Mouse (Mus musculus) right cerebral cortex, adult 2 months (tissue): ENCODE data around the gene Vps37d.
"Not testable (repeated sequence)": the region's sequence is repeated elsewhere in the genome, so short reads cannot be mapped to it uniquely, and the experiment has no call there.

ENCODE experiments used
- DNase-seq, 2 experiments: peaks; one replicate each; pipeline ENCODE4 v3.0.0; 2021 to 2022; ENCODE audit warnings: low spot score in 2 of 2

The Vps37d gene

DNA sequence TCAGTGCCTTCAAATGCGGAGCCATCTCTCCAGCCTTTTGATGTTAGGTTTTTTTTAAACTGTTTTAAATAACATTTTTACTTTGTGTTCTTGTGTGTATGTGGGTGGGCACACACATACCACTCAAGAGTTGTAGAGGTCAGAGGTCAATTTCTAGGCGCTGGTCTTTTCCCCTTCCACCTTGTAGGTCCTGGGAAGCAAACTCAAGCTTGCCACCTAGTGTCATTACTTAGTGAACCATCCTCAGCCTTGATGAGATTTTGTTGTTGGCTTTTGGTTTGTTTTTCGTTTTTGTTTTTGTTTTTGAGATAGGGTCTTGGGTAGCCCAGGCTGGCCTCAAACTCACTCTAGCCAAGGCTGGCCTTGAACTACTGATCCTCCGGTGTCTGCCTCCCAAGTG lies 2.4 kb downstream of the Vps37d start:
- no peak for DNase-seq

DNA sequence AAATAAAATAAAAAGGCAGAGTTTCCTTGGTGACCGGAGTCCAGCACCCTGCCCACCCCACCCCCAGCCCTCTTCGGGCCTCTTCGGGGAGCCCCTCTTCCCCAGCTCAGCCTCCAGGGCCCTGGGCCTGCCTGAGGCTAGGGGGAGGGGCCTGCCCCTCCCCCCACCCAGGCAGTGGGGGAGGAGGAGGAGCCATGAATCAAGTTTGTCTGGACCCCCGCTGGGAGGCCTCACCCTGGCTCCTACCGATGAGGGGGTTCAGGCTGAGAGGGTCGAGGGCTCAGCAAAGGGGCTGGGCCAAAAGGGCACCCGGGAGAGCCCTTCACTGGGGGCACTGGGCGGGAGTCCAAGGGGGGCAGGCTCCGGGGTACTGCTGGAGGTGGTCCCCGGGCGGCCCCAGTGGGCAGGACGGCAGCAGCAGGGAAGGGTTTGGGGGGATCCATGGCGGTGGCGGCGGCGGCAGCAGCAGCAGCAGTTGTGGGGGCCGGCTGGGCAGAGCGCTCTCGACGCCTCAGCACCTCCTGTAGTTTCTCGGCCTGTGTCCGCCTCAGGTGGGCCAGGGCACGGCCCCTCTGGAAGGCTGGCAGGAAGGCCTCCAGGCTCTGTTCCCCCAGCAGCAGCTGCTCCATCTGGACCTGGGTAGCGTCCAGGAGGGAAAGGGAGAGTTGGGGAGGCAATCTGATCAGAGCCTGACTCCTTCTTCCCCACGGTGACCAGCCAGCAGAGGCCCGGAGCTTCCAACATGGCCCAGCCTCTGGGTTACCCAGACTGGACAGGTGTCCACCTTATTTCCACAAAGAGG lies 4.5 kb downstream of the Vps37d start:
- no peak for DNase-seq

DNA sequence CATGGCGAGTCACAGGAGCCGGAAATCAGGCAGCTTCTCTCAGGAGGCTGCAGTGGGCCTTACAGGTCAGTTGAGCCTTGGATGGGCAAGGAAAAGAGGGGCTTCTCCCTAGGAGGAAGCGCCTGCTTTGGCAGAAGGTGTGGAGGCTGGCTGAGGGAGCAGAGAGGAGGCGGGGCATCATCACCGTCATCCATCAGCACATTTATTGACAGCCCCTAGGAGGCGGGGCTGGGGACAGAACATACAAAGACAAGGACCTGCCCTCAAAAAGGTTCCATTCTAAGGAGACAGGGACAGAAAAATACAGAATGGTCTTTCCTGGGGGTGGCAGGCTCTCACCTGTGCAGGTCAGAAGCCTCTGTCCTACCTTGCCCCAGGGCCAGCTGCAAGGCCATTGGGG lies 5.3 kb downstream of the Vps37d start:
- no peak for DNase-seq

DNA sequence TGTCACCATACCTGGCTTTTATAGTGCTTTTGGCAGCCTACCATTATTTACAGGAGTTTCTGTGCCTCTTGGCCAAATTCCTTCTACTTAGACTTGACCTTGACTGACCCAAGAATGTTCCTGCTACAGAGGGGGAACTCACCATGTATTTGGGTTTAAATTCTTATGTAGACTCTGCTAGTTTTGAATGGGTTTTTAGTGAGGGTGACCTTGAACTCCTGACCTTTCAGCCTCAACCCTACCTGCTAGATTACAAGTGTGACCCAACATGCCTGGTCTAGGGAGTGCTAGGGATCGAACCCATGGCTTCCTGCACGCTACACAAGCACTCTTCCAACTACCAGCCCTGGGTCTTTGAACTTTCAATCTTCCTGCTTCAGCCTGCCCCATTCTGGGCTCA lies 6.0 kb downstream of the Vps37d start:
- DNase-seq = no peak

DNA sequence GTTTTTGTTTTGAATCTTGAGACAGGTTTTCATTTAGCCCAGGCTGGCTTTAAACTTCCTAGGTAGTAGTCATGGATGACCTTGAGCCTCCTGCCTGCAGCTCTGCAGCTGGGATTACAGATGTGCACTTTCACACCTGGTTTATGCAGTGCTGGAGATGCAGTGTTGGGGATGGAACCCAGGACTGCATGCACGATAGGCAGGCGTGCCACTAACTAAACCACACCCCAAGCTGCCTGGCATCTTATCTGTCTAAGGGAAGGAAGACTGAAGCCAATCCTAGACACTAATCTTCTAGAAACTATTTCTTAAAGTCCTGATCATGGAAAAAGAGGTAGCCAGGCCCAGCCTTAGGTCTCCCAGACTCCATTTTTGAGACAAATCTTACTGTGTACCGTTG lies 7.6 kb downstream of the Vps37d start:
- DNase-seq = no peak

DNA sequence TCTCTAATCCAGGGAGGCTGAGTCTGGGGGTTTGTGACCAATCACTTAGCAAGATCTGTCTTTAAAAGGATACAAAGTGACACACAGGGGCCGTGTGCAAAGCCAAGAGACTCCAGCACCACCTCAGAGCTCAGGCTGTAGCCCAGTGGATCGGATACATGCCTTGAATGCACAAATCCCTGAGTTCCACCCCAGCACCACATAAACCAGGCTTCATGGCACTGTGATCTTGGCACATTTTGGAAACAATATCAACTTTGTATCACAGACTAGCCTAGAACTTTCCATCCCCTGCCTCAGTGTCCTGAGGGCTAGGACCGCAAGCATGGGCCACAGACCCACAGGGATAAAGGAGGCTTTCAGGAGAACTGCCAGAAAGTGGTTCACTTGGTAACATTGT lies 12.1 kb downstream of the Vps37d start:
- no peak for DNase-seq

DNA sequence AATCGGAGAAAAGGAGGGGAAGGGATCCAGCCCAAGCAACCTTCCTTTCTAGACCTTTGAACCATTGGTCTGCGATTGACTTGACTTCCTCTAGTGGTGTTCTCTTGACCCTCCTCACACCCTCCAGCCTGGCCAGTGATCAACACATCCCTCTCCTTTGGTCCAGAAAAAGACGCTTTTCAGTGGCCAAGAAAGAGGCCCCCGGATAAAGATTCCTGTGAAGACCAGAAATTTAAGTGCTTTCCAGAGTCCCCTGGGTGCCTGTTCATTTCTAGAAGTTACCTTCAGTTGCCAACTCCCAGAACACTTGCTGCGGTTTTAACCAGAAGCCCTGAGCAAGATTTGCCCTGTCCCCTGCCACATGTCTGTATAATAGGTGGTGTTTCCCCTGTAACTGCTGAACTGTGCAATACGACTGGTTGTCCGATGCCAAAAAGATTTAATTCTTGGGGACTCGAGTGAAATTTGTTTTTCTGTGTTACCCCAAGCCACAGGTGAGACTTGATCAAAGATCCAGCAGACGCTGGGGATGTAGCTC lies 13.1 kb downstream of the Vps37d start, which contains the start of gene Bud23:
Gene Bud23, minus strand, starts transcription at position 51 of the 538 bp plus-strand sequence.
- not testable (repeated sequence) for DNase-seq

DNA sequence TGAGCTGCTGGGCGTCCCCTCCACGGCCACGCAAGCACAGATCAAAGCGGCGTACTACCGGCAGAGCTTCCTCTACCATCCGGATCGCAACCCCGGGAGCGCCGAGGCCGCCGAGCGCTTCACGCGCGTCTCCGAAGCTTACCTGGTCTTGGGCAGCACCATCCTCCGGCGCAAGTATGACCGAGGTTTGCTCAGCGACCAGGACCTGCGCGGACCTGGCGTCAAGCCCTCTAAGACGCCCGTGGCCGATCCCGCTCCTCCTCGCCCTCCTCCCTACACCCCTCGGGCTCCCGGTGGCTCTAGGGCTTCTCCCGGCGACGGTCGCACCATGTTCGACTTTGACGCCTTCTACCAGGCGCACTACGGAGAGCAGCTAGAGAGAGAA lies 13.7 kb downstream of the Vps37d start:
- no peak for DNase-seq

DNA sequence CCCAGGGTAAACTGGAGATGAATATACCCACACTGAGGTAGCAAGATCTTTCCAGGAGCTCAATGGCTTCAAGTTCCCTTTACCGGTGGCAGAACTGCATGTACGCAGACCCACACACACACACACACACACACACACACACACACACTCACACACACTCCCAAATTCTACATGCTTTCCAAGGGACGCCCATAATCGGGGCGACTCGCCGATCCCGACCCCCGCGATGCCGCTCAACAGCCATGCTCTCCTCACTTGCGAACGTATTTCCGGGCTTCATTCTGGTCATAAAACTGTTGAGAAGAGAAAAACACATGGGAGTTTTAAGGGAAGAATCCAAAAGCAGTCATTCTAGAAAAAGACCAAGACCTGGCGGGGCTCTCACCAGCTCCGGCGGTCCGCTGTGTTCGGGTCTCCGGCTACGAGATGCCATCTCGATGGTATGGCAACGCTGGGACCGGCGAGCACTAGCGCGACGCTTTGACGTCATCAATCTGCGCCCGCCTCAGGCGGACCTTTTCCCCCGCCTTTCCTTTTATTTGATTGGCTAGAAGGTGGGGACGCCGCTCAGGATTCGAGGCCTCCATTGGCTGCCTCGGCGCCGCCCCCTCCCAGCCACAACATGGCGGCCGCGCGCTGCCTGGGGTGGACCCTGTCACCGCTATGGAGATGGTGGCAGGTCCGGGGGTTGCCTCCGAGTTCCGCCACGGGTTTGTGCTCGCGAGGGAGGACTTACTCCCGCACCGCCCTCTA lies 14.3 kb downstream of the Vps37d start, which contains the start of gene Dnajc30:
Gene Dnajc30, plus strand, starts transcription at position 574 of the 753 bp plus-strand sequence.
- DNase-seq = peak; percentile 97 to 98

DNA sequence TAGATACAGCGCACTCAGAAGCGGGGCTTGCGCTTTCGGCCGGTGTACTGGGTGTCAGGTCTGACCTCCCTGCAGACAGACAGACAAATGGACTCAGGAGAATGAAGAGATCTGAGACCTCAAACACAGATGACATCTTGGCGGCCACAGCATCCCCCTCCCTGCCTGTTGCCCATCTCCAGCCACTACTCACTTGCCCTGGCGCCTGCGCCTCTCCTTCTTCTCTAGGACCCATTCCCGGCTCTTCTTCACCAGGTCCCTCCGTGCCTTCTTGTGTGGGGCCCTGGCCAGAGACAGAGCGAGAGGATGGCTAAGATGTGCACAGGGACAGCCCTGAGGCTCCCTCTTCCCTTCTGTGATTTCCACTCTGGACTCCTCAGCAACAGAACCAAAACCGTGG lies 24.7 kb downstream of the Vps37d start:
- DNase-seq = no peak

DNA sequence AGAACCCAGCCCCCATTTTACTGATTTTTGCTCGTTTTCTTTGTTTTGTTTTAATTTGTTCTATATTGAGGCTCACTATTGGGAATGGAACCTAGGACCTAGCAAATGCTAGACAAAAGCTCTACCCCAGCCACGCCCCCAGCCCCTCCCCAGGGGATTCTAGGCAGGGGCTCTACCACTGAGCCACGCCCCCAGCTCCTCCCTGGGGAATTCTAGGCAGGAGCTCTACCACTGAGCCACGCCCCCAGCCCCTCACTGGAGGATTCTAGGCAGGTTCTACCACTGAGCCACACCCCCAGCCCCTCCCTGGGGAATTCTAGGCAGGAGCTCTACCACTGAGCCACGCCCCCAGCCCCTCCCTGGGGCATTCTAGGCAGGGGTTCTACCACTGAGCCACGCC lies 28.8 kb downstream of the Vps37d start:
- not testable (repeated sequence) for DNase-seq

DNA sequence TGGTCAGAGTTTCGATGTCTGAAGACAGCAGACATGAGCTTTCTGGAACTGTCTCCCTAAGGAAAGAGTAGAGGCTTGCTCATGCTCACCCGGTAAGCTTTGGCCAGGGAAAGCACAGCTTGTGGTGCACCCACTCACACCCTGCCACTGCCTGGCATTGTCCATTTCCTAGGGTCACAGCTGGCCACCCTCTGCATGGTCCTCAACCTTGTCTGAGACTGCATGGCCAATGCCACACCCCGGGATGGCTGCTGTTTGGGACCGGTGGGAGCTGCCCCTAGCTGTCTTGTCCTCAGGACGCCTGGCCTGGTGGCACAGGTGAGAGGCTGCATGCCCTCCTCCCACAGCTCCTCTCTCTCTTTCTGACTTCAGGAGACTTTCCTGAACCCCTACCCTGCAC lies 29.5 kb downstream of the Vps37d start:
- DNase-seq = no peak

DNA sequence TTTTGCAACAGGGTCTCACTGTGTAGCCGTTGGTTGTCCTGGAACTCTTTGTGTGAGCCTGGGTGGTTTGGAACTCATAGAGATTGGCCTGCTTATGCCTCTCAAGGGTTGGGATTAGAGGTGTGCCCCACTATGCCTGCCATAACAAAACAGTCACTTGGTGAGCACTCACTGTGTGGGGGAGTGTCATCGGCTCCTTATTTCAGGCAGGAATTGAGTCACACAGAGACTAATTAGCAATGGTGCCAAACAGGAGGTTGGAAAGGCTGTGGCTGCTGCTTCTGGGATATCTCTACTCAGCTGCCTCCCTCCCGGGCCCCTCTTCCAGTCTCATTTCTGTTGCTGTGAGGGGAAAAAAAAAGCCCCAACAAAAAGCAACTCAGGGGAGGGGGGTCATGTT lies 33.5 kb downstream of the Vps37d start:
- DNase-seq = peak in 1 of 2 experiments; percentile 52

DNA sequence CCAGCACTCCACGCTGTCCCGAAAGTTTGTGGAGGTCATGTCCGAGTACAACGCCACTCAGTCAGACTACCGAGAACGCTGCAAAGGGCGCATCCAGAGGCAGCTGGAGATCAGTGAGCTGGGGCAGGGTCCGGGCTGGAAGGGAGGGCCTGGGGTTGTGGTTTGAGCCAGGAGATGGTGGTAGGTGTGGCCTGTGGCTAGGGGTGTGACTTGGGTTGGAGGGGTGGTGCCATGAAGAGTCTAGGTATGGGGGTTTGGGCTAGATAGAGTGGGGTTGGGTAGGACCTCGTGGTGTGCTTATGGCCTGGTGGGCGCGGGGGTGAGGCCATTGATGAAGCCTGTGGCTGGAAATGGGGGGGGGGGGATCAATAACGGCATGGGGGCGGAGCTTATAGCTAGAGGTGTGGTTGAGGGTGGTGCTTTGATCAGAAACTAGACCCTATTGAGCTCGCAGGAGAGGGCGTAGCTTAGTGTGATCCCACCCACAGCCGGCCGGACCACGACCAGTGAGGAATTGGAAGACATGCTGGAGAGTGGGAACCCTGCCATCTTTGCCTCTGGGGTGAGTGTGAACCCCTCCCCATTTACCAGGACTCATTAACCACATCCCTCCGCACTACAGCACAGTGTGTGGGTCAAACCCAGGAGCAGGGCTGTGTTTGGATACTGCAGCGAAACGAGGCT lies 35.8 kb downstream of the Vps37d start:
- no peak for DNase-seq

DNA sequence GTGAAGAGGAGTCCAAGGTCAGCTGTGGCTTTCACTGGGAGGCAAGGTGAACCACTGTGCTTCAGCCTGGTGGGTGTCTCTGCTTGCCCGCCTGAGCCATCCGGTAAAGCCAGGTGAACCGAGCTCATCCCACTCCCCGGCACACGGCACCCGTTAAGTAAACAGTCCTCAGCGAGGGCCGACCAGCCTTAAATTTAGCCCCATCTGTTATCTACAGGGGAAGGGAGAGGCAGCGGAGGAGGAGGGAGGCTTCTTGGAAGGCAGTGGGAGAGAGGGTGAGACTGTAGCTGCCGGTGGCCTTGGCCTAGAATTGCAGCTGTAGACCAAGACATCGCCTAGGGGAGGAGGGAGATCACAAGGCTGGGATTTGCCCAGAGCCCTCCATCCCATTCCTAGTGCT lies 37.3 kb downstream of the Vps37d start:
- peak; percentile 66 to 69 for DNase-seq

DNA sequence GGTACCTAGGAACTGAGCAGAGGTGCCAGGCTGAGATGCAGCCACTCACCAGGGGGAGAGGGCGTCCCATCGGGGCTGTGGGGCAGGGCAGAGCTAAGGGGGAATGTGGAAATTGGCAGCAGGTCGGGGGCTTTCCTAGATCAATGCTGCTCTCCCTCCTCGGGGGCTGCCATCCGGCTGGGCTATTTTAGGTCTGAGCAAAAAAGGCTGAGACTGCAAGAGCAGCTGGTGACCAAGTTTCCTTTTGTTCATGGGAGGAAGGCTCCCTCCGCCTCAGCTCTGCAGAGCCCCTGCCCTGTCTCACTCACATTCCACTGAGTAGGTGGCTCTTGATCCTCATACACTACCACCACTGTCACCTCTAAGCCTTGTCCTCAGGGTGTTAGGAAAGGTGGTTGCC lies 38.0 kb downstream of the Vps37d start:
- DNase-seq = no peak

DNA sequence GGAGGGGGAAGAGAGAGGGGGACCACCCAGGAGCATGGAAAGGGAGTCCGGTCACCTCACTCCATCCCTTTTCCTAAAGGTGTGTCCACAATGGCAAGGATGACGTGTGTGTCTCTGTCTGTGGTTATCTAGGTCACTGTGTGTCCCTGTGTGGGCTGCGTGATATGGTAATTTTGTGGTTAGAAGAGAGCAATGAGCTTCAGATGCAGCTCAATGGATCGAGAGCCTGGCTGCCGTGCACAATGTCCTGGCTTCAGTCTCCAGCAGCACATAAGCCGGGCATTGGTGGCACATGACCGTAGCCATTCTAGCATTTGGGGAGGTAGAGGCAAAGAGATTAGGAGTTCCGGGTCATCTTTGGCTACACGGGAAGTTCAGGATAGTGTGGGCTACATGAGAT lies 38.5 kb downstream of the Vps37d start:
- DNase-seq = peak in 1 of 2 experiments; percentile 51

DNA sequence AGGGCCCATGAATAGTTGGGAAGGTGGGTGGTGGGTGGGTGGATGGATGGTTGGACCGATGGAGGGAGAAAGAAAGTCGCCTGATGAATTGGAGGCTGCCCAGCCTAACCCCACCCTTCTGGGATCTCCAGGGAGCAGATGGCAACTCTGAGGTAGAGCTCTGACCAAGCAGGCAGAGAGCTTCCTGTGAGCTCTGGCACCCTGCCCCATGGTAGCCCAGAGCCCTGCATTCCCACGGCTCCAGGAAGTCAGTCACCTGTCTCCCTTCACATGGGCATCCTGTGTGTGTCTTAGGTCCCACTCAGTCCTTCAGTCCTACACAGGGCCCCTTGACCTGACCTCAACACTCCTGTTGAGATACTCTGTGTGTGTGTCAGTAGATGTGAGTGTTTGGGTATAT lies 40.1 kb downstream of the Vps37d start:
- DNase-seq = no peak

DNA sequence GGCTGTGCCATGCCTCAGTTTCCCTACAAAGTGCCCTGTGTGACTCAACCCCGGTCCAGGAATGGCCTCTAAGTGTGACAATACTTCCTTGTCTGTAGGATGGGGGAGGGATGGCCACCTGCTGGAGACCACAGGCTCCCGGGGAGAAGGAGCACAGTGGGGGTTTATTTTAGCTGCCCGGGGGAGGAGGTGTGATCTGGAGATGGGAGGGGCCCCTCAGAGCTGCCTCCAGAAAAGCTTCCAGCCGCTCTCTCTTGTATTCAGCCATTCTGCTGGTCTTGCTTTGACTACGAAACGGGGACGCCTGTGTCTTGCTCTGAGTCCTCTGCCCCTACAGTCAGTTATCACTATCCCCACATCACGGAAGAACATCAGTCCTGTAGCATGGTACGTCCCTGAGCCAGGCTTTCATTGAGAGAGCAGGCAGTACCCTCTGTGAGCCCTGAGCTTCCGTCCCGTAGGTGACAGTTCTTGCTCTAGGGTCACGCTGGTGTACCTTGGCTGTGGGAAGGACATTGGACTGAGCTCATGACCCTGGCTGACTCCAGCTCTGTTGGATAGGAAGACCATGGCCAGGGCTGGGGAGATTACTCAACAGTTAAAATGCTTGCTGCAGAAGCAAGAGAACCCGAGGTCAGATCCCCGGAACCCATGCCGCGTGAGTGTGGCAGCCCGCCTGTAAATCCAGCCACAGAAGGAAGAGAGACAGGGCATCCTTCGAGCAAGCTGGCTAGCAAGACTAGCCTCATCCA lies 42.3 kb downstream of the Vps37d start:
- peak; percentile 74 to 75 for DNase-seq

DNA sequence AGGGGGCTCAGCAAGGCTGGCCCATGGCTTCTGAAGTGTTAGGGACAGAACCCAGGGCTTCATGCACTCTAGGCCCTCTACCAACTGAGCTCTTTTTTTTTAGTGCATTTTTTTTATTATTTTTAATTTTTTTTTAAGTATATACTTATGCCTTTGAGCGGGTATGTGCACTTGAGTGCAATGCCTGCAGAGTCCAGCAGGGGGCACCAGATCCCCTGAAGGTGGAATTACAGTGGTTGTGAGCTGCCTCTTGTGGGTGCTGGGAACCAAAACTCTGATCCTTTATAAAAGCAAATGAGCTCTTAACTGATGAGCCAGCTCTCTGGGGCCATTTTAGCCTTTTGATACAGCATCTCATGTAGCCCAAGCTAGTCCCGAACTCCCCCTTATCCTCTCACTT lies 43.5 kb downstream of the Vps37d start:
- no peak for DNase-seq

DNA sequence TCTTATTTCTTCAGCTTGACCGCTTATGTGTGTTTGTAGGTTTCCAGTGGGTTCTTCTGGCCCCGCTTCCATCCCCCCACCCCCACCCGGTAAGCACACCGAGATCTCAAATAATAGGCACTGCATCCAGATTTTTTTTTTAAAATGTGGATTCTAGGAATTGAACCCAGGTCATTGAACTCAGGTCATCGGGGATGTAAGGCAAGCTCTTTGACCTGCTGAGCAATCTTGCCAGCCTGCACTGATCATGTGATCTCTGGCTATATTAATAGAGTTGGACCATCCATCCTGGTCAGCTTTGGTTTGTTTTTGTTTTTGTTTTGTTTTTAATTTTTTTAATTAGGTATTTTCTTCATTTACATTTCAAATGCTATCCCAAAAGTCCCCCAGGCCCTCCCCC lies 45.5 kb downstream of the Vps37d start:
- no peak for DNase-seq
